Mouse (Mus musculus) spleen, embryonic (tissue): ENCODE results near the gene Gm9789.
"Not testable (repeated sequence)": the region's sequence is repeated elsewhere in the genome, so short reads cannot be mapped to it uniquely, and the experiment has no call there.

ENCODE experiments used
- CTCF ChIA-PET: fragments of 350-600 bp; sonication (Branson Sonifier 250); formaldehyde crosslinking; loops from one replicate; lab custom pipeline; 2022; lab: Charles Lee

Gene Gm9789

DNA sequence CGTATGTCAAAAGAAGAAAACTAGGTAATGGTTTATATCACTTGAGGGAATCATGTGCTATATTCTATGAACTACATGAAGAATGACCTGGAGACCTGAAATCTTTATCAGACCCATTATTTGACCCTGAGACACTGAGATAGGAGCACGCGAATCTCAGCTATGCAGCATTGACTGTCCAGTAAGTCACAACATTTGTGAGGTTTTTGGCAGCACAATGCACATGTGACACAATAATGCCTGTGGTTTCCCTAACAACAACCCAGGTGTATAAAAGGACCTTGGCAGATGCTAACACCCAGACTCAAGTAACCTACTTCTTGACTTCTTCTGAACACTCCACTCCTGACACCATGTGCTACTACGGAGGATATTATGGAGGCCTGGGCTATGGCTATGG lies at the start of gene Gm9789:
Gm9789 (plus strand) TSS at position 301 of the 400 bp plus-strand sequence.
- CTCF ChIA-PET: no interaction called here

DNA sequence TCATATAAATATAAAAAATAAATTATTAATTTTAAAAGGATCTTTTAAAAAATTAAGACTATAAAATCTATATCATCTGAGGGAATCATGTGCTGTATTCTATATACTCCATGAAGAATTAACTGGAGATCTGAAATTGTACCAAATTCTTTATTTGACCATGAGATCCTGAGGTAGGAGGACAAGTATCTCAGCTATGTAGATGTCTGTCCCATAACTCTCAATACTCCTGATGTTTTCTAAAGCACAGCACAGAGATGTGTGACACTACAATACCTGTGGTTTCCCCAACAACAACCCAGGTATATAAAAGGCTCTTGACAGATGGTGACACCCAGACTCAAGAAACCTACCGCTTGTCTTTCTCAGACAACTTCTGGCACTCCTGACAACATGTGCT lies 17.2 kb upstream of the Gm9789 start, which contains the start of gene Gm6358:
Gm6358 (plus strand) TSS at position 301 of the 400 bp plus-strand sequence.
- CTCF ChIA-PET: no interaction called here

DNA sequence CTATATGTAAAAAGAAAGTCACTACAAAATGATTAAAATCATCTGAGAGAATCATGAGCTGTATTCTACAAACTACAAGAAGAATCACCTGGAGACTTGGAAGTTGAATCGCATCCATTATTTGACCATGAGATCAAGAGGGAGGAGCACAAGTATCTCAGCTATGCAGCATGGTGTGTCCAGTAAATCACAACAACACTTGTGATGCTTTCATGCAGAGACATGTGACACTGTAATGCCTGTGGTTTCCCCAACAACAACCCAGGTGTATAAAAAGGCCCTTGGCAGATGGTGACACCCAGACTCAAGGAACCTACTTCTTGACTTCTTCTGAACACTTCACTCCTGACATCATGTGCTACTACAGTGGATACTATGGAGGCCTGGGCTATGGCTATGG lies 7.0 kb upstream of the Gm9789 start, which contains the start of gene Gm10061:
Gm10061 (plus strand) TSS at position 301 of the 400 bp plus-strand sequence.
- CTCF ChIA-PET: no interaction called here

DNA sequence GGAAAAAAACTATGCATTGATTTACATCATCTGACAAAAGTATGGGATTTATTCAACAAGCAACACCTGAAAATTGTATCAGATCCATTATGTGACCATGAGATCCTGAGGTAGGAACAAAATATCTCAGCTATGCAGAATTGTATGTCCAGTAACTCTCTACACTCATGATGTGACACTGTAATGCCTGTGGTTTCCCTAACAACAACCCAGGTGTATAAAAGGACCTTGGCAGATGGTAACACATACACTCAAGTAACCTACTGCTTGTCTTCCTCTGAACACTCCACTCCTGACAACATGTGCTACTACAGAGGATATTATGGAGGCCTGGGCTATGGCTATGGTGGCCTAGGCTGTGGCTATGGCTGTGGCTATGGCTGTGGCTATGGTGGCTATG lies 11.4 kb downstream of the Gm9789 start, which contains the start of gene Gm7735:
Gm7735 (plus strand) TSS at position 301 of the 400 bp plus-strand sequence.
- CTCF ChIA-PET: not testable (repeated sequence)

DNA sequence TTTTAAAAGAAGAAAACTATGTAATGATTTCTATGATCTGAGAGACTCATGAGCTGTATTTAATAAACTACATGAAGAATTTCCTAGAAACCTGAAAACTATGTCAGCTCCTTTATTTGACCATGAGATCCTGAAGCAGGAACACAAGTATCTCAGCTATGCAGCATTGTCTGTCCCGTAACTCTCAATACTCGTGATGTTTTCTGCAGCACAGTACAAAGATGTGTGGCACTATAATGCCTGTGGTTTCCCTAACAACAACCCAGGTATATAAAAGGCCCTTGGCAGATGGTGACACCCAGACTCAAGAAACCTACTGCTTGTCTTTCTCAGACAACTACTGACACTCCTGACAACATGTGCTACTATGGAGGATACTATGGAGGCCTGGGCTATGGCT lies 16.7 kb downstream of the Gm9789 start, which contains the start of gene 1110057P08Rik:
1110057P08Rik (plus strand) TSS at position 301 of the 400 bp plus-strand sequence.
- CTCF ChIA-PET: no interaction called here

DNA sequence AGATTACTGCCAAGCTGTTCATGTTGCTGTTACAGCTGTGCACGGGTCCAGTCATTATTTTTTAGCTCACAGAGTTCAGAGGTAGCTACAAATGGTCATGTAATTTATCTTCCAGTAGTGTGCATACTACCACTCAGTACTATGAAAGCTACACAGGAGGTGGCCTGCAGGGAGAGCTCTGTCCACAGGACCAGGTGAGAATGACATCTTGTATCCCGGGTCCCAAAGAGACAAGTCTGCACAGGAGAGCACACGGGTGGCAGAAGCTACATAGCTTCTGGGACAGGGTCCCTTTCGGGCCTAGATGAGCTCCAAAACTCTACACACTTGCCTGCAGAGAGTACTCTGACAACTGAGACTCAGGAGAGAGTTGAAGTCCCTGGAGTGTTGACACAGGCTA lies 30.9 kb downstream of the Gm9789 start:
- CTCF ChIA-PET: no interaction called here

DNA sequence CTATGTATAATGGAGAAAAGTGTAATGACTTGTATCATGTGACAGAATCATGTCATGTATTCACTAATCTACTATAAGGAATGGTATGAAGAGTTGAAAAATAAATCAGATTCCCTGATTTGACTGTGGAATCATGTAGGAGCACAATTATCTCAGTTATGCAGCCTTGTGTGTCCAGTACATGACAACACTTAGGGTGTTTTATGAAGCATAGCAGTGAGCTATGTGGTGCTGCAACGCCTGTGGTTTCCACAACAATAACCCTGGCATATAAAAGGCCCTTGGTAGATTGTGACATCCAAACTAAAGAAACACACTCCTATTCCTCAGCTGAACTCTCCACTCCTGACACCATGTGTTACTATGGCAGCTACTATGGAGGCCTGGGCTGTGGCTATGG lies 47.8 kb downstream of the Gm9789 start, which contains the start of gene Krtap20-2:
Krtap20-2 (plus strand) TSS at position 301 of the 400 bp plus-strand sequence.
- CTCF ChIA-PET: no interaction called here
